Mouse (Mus musculus) MEL (cell line): ENCODE data around the gene Mtx1. TPM values are rescaled to one million over a fixed set of nuclear protein-coding genes. Genes with fewer than 3 reads are reported as not detected.

Source experiments
- DNase-seq: peaks from one replicate; pipeline ENCODE4 v3.0.0; 2011; ENCODE audit warnings: low read depth, low spot score
- H3K27ac ChIP-seq: 2 replicates; pipeline ENCODE4 v1.5.1; 2012; ENCODE audit warnings: low read depth, mild to moderate bottlenecking, control low read depth, low read length, moderate library complexity; ENCODE audit not compliant: control insufficient read depth
- H3K27me3 ChIP-seq, 2 experiments: fragments of 150-350 bp in 1 of 2; sonication (generic) in 1 of 2; 2 replicates each; pipeline ENCODE4 v1.6.1; 2012; ENCODE audit warnings: low read length in 2 of 2, mild to moderate bottlenecking in 2 of 2, improper control_type of control experiment in 1 of 2, moderate library complexity in 1 of 2; ENCODE audit not compliant: insufficient read depth in 2 of 2, control insufficient read depth in 1 of 2
- H3K36me3 ChIP-seq, 2 experiments: 2 replicates each; pipeline ENCODE4 v1.6.1; 2012 to 2014; ENCODE audit warnings: low read length in 2 of 2, improper control_type of control experiment in 1 of 2, inconsistent platforms in 1 of 2, mild to moderate bottlenecking in 1 of 2; ENCODE audit not compliant: insufficient read depth in 2 of 2, control insufficient read depth in 1 of 2
- H3K4me1 ChIP-seq, 2 experiments: fragments of 150-350 bp in 1 of 2; sonication (generic) in 1 of 2; 2 replicates each; pipeline ENCODE4 v1.6.1; 2012; ENCODE audit warnings: low read length in 2 of 2, improper control_type of control experiment in 1 of 2, mild to moderate bottlenecking in 1 of 2; ENCODE audit not compliant: insufficient read depth in 2 of 2, control insufficient read depth in 1 of 2
- H3K4me3 ChIP-seq, 2 experiments: fragments of 150-350 bp in 1 of 2; sonication (generic) in 1 of 2; 2 replicates each; pipeline ENCODE4 v1.5.1; 2012; ENCODE audit warnings: low read depth in 2 of 2, low read length in 2 of 2, mild to moderate bottlenecking in 2 of 2, moderate library complexity in 2 of 2, control low read depth in 1 of 2, improper control_type of control experiment in 1 of 2; ENCODE audit not compliant: control insufficient read depth in 1 of 2, insufficient read depth in 1 of 2
- H3K79me2 ChIP-seq: 2 replicates; pipeline ENCODE4 v1.6.1; 2012; ENCODE audit warnings: mild to moderate bottlenecking, low read length, moderate library complexity; ENCODE audit not compliant: control insufficient read depth, poor library complexity, insufficient read depth
- H3K9ac ChIP-seq: 2 replicates; pipeline ENCODE4 v1.6.1; 2012; ENCODE audit warnings: low read depth, mild to moderate bottlenecking, control low read depth, low read length, moderate library complexity; ENCODE audit not compliant: control insufficient read depth, poor library complexity, severe bottlenecking
- H3K9me3 ChIP-seq: fragments of 150-350 bp; sonication (generic); replicated peaks from 2 replicates; pipeline ENCODE4 v1.6.1; 2012; ENCODE audit warnings: mild to moderate bottlenecking, low read length, improper control_type of control experiment, moderate library complexity; ENCODE audit not compliant: insufficient read depth
- CHD2 ChIP-seq: IDR thresholded peaks from 2 replicates; pipeline ENCODE4 v1.6.1; 2011; ENCODE audit warnings: low read length, improper control_type of control experiment
- ELF1 ChIP-seq: IDR thresholded peaks from 2 replicates; pipeline ENCODE4 v1.6.1; 2014; ENCODE audit warnings: low read depth, mild to moderate bottlenecking, inconsistent platforms, low read length, improper control_type of control experiment, moderate library complexity
- KAT2A ChIP-seq: conservative IDR thresholded peaks from 2 replicates; pipeline ENCODE4 v1.6.1; 2012; ENCODE audit warnings: low read depth, low read length, improper control_type of control experiment, inconsistent platforms
- MAZ ChIP-seq: IDR thresholded peaks from 2 replicates; pipeline ENCODE4 v1.6.1; 2012; ENCODE audit warnings: low read depth, mild to moderate bottlenecking, inconsistent platforms, low read length, improper control_type of control experiment
- MXI1 ChIP-seq: IDR thresholded peaks from 2 replicates; pipeline ENCODE4 v1.6.1; 2011; ENCODE audit warnings: mild to moderate bottlenecking, low read depth, low read length, improper control_type of control experiment
- MYC ChIP-seq: IDR thresholded peaks from 2 replicates; pipeline ENCODE4 v1.6.1; 2011; ENCODE audit warnings: low read depth, mild to moderate bottlenecking, low read length, improper control_type of control experiment, moderate library complexity
- POLR2A ChIP-seq, 2 experiments: IDR thresholded peaks; 2 replicates each; pipeline ENCODE4 v1.6.1; 2011 to 2012; ENCODE audit warnings: low read length in 2 of 2, mild to moderate bottlenecking in 2 of 2, control low read depth in 1 of 2, improper control_type of control experiment in 1 of 2, low read depth in 1 of 2, moderate library complexity in 1 of 2; ENCODE audit not compliant: control insufficient read depth in 1 of 2, insufficient read depth in 1 of 2, poor library complexity in 1 of 2
- SIN3A ChIP-seq: IDR thresholded peaks from 2 replicates; pipeline ENCODE4 v1.6.1; 2012; ENCODE audit warnings: low read length, improper control_type of control experiment, inconsistent platforms
- polyA plus RNA-seq, 2 experiments: library from polyadenylated mRNA; stranded (reverse) in 1 of 2; unstranded in 1 of 2; fragments of >175 nt in 1 of 2; fragments of >200 nt in 1 of 2; gene quantifications; 2 replicates each; pipeline versions ENCODE4 v1.2.1 to v1.2.4; 2012; ENCODE audit warnings: low replicate concordance in 2 of 2, low read depth in 1 of 2; ENCODE audit not compliant: insufficient read length in 2 of 2, insufficient read depth in 1 of 2, missing spikeins in 1 of 2
- total RNA-seq: library from RNA; depleted of rRNA; stranded (reverse); fragments of 300-350 nt; gene quantifications from 2 replicates; pipeline ENCODE4 v1.2.3, GENCODE M21; 2012; rRNA removed

Mtx1 gene
- total and polyA plus RNA-seq, 3 experiments, result 314 to 369 TPM; not detected in 1

GRCm38 (mm10) chr3:89159616-89160344, 67.1 kb downstream of the Mtx1 start, which contains the start of gene Hcn3 (continued):
- TF ChIP-seq ELF1, result no peak
- TF ChIP-seq POLR2A (IDR thresholded peaks at IDR 0.05; ENCODE audit: control insufficient read depth in 1 of 2, insufficient read depth in 1 of 2, low read depth in 1 of 2, low read length in 2 of 2, poor library complexity in 1 of 2), result peak; percentile 44 to 65; a peak in 3 of 4 replicates
- no peak for TF ChIP-seq CHD2
- no peak for TF ChIP-seq KAT2A

GRCm38 (mm10) chr3:89159211-89159610, 67.7 kb downstream of the Mtx1 start:
- no peak overlapping the region for H3K27ac ChIP-seq
- TF ChIP-seq MXI1 (peak; percentile 97), MAZ (0 out of 2 replicates have a peak, but pooled peaks have one; percentile 34), MYC (no peak), SIN3A (peak; percentile 100)
- H3K4me3 ChIP-seq, result peak overlapping the region; percentile 61 to 62
- H3K27me3 ChIP-seq, result no peaks in the 10 kb centered on the region
- H3K9me3 ChIP-seq, result no peaks in the 10 kb centered on the region
- H3K9ac ChIP-seq, result peak overlapping the region; percentile 67
- H3K36me3 ChIP-seq, result peaks cover 0 to 8% of the 10 kb centered on the region in 2 experiments; a peak in 2 of 4 replicates
- H3K4me1 ChIP-seq, result peaks cover 10 to 15% of the 10 kb centered on the region in 2 experiments; a peak in 3 of 4 replicates
- H3K79me2 ChIP-seq, result no peaks in the 10 kb centered on the region
- DNase-seq, result peak; percentile 83

Other genes with a start within 250 kb of the Mtx1 start
- gene Rusc1, start 133.8 kb downstream of the Mtx1 start, total RNA-seq, result 32.2 and 40.8 TPM in 2 replicates
- 10 to 100 TPM in 1 of 2 experiments, not detected in 1; 58.9 TPM for gene Rusc1, start 133.8 kb downstream of the Mtx1 start, polyA plus RNA-seq
- not detected in 2 replicates for gene Gm43738, start 126.0 kb downstream of the Mtx1 start, total RNA-seq
- not detected for gene Gm43738, start 126.0 kb downstream of the Mtx1 start, polyA plus RNA-seq
- 239 and 267 TPM in 2 replicates for gene Fdps, start 125.1 kb downstream of the Mtx1 start, total RNA-seq
- 100 to 1,000 TPM in 1 of 2 experiments, not detected in 1; 226 TPM for gene Fdps, start 125.1 kb downstream of the Mtx1 start, polyA plus RNA-seq
- gene Pklr, start 90.9 kb downstream of the Mtx1 start, total RNA-seq, result 41.1 and 53.2 TPM in 2 replicates
- 100 to 1,000 TPM; 133 to 185 TPM for gene Pklr, start 90.9 kb downstream of the Mtx1 start, polyA plus RNA-seq
- 4.0 TPM in 2 replicates for gene Hcn3, start 66.9 kb downstream of the Mtx1 start, total RNA-seq
- 1 to 10 TPM in 1 of 2 experiments, not detected in 1; 7.4 TPM for gene Hcn3, start 66.9 kb downstream of the Mtx1 start, polyA plus RNA-seq
- 27.5 and 28.2 TPM in 2 replicates for gene Clk2, start 62.3 kb downstream of the Mtx1 start, total RNA-seq
- gene Clk2, start 62.3 kb downstream of the Mtx1 start, polyA plus RNA-seq, result 100 to 1,000 TPM in 1 of 2 experiments, 10 to 100 TPM in 1; 83.6 to 138 TPM
- 78.1 and 101 TPM in 2 replicates for gene Scamp3, start 49.6 kb downstream of the Mtx1 start, total RNA-seq
- gene Scamp3, start 49.6 kb downstream of the Mtx1 start, polyA plus RNA-seq, result 100 to 1,000 TPM in 1 of 2 experiments, not detected in 1; 287 TPM
- 6.2 and 7.0 TPM in 2 replicates for gene Fam189b, start 43.9 kb downstream of the Mtx1 start, total RNA-seq
- gene Fam189b, start 43.9 kb downstream of the Mtx1 start, polyA plus RNA-seq, result 10 to 100 TPM in 1 of 2 experiments, not detected in 1; 35.3 TPM
- 42.8 and 49.1 TPM in 2 replicates for gene Gba, start 24.2 kb downstream of the Mtx1 start, total RNA-seq
- 10 to 100 TPM in 1 of 2 experiments, not detected in 1; 55.0 TPM for gene Gba, start 24.2 kb downstream of the Mtx1 start, polyA plus RNA-seq
- gene Thbs3, start 11.9 kb downstream of the Mtx1 start, total RNA-seq, result 1.8 and 3.4 TPM in 2 replicates
- 1 to 10 TPM in 1 of 2 experiments, not detected in 1; 4.9 TPM for gene Thbs3, start 11.9 kb downstream of the Mtx1 start, polyA plus RNA-seq
- gene Muc1, start 2.0 kb upstream of the Mtx1 start, total RNA-seq, result 0.04 and 0.13 TPM in 2 replicates
- gene Muc1, start 2.0 kb upstream of the Mtx1 start, polyA plus RNA-seq, result 1 to 10 TPM in 1 of 2 experiments, not detected in 1; 1.1 TPM
- gene Krtcap2, start 18.9 kb upstream of the Mtx1 start, total RNA-seq, result 171 and 180 TPM in 2 replicates
- gene Krtcap2, start 18.9 kb upstream of the Mtx1 start, polyA plus RNA-seq, result 100 to 1,000 TPM in 1 of 2 experiments, not detected in 1; 497 TPM
- 2.4 and 3.3 TPM in 2 replicates for gene Trim46, start 19.2 kb upstream of the Mtx1 start, total RNA-seq
- 1 to 10 TPM in 1 of 2 experiments, not detected in 1; 7.7 TPM for gene Trim46, start 19.2 kb upstream of the Mtx1 start, polyA plus RNA-seq
- 246 and 271 TPM in 2 replicates for gene Dpm3, start 32.3 kb upstream of the Mtx1 start, total RNA-seq
- 100 to 1,000 TPM in 1 of 2 experiments, not detected in 1; 237 TPM for gene Dpm3, start 32.3 kb upstream of the Mtx1 start, polyA plus RNA-seq
- gene Slc50a1, start 43.5 kb upstream of the Mtx1 start, total RNA-seq, result 17.2 and 22.5 TPM in 2 replicates
- gene Slc50a1, start 43.5 kb upstream of the Mtx1 start, polyA plus RNA-seq, result 10 to 100 TPM in 1 of 2 experiments, not detected in 1; 45.9 TPM
- not detected in 2 replicates for gene Efna1, start 54.1 kb upstream of the Mtx1 start, total RNA-seq
- not detected for gene Efna1, start 54.1 kb upstream of the Mtx1 start, polyA plus RNA-seq
- 0.54 and 0.78 TPM in 2 replicates for gene Efna3, start 95.9 kb upstream of the Mtx1 start, total RNA-seq
- 1 to 10 TPM in 1 of 2 experiments, not detected in 1; 1.2 TPM for gene Efna3, start 95.9 kb upstream of the Mtx1 start, polyA plus RNA-seq
- gene Efna4, start 110.9 kb upstream of the Mtx1 start, total RNA-seq, result 1.4 and 1.9 TPM in 2 replicates
- 1 to 10 TPM in 1 of 2 experiments, not detected in 1; 4.5 TPM for gene Efna4, start 110.9 kb upstream of the Mtx1 start, polyA plus RNA-seq
- gene Adam15, start 122.9 kb upstream of the Mtx1 start, total RNA-seq, result 15.3 and 16.9 TPM in 2 replicates
- 10 to 100 TPM in 1 of 2 experiments, not detected in 1; 43.2 TPM for gene Adam15, start 122.9 kb upstream of the Mtx1 start, polyA plus RNA-seq
- gene Dcst2, start 134.9 kb upstream of the Mtx1 start, total RNA-seq, result not detected in 2 replicates
- under 1 TPM in 1 of 2 experiments, not detected in 1; 0.06 TPM for gene Dcst2, start 134.9 kb upstream of the Mtx1 start, polyA plus RNA-seq
- 0.08 TPM in 1 of 2 replicates, not detected in the other for gene Dcst1, start 138.2 kb upstream of the Mtx1 start, total RNA-seq
- under 1 TPM in 1 of 2 experiments, not detected in 1; 0.29 TPM for gene Dcst1, start 138.2 kb upstream of the Mtx1 start, polyA plus RNA-seq
- 8.1 and 8.5 TPM in 2 replicates for gene Zbtb7b, start 167.7 kb upstream of the Mtx1 start, total RNA-seq
- gene Zbtb7b, start 167.7 kb upstream of the Mtx1 start, polyA plus RNA-seq, result 10 to 100 TPM in 1 of 2 experiments, not detected in 1; 20.1 TPM
- gene Lenep, start 175.7 kb upstream of the Mtx1 start, total RNA-seq, result not detected in 2 replicates
- not detected for gene Lenep, start 175.7 kb upstream of the Mtx1 start, polyA plus RNA-seq
- gene Flad1, start 184.8 kb upstream of the Mtx1 start, total RNA-seq, result 38.0 and 42.9 TPM in 2 replicates
- gene Flad1, start 184.8 kb upstream of the Mtx1 start, polyA plus RNA-seq, result 10 to 100 TPM in 1 of 2 experiments, not detected in 1; 54.2 TPM
- 271 and 292 TPM in 2 replicates for gene Cks1b, start 191.3 kb upstream of the Mtx1 start, total RNA-seq
- gene Cks1b, start 191.3 kb upstream of the Mtx1 start, polyA plus RNA-seq, result 100 to 1,000 TPM; 177 to 438 TPM
- 41.9 and 49.2 TPM in 2 replicates for gene Shc1, start 191.4 kb upstream of the Mtx1 start, total RNA-seq
- gene Shc1, start 191.4 kb upstream of the Mtx1 start, polyA plus RNA-seq, result 10 to 100 TPM in 1 of 2 experiments, not detected in 1; 79.8 TPM
- 50.8 and 61.1 TPM in 2 replicates for gene Pygo2, start 203.1 kb upstream of the Mtx1 start, total RNA-seq
- gene Pygo2, start 203.1 kb upstream of the Mtx1 start, polyA plus RNA-seq, result 10 to 100 TPM in 1 of 2 experiments, not detected in 1; 50.3 TPM
- 4.8 and 7.6 TPM in 2 replicates for gene Pbxip1, start 209.6 kb upstream of the Mtx1 start, total RNA-seq
- gene Pbxip1, start 209.6 kb upstream of the Mtx1 start, polyA plus RNA-seq, result 10 to 100 TPM in 1 of 2 experiments, not detected in 1; 10.7 TPM
- gene Pmvk, start 227.5 kb upstream of the Mtx1 start, total RNA-seq, result 53.6 and 63.6 TPM in 2 replicates
- gene Pmvk, start 227.5 kb upstream of the Mtx1 start, polyA plus RNA-seq, result 10 to 100 TPM in 1 of 2 experiments, not detected in 1; 75.7 TPM